Mouse (Mus musculus) CH12.LX (cell line): ENCODE measurements around the gene Gm45837. TPM values are rescaled to one million over a fixed set of nuclear protein-coding genes. Genes with fewer than 3 reads are reported as not detected.

Experiments used
- DNase-seq: peaks from one replicate; pipeline ENCODE4 v3.0.0-alpha.2; 2013; ENCODE audit errors: extremely low read depth
- H3K27ac ChIP-seq: 2 replicates; pipeline ENCODE4 v1.5.1; 2012; ENCODE audit warnings: low read depth, mild to moderate bottlenecking, control low read depth, moderate library complexity; ENCODE audit not compliant: insufficient read depth
- H3K27me3 ChIP-seq: replicated peaks from 2 replicates; pipeline ENCODE3; 2012; ENCODE audit warnings: inconsistent platforms
- H3K36me3 ChIP-seq, 2 experiments: replicated peaks in 1 of 2; 2 replicates each; pipeline versions ENCODE3 to v1.6.1; 2012; ENCODE audit warnings: inconsistent platforms in 1 of 2, low read length in 1 of 2, mild to moderate bottlenecking in 1 of 2, mixed read lengths in 1 of 2, moderate library complexity in 1 of 2; ENCODE audit not compliant: control insufficient read depth in 1 of 2, insufficient read depth in 1 of 2
- H3K4me1 ChIP-seq, 2 experiments: 2 replicates each; pipeline ENCODE4 v1.6.1; 2012; ENCODE audit warnings: inconsistent platforms in 1 of 2, moderate library complexity in 1 of 2; ENCODE audit not compliant: insufficient read depth in 2 of 2, control insufficient read depth in 1 of 2
- H3K4me2 ChIP-seq: 2 replicates; pipeline ENCODE4 v1.6.1; 2012; ENCODE audit warnings: low read depth, mild to moderate bottlenecking, control low read depth; ENCODE audit not compliant: poor library complexity, insufficient read depth, severe bottlenecking
- H3K4me3 ChIP-seq, 3 experiments: fragments of 150-350 bp in 1 of 3; sonication (generic) in 1 of 3; replicated peaks in 1 of 3; 2 replicates each; pipeline versions ENCODE3 to v1.5.1; 2011 to 2012; ENCODE audit warnings: low read depth in 2 of 3, low read length in 2 of 3, mild to moderate bottlenecking in 2 of 3, moderate library complexity in 2 of 3, control low read depth in 1 of 3, improper control_type of control experiment in 1 of 3, inconsistent platforms in 1 of 3, mixed read lengths in 1 of 3; ENCODE audit not compliant: poor library complexity in 1 of 3
- H3K79me2 ChIP-seq: replicated peaks from 2 replicates; pipeline ENCODE4 v1.6.1; 2012; ENCODE audit warnings: mild to moderate bottlenecking, moderate library complexity; ENCODE audit not compliant: control insufficient read depth, poor library complexity, insufficient read depth, severe bottlenecking; ENCODE audit errors: extremely low read depth
- H3K9ac ChIP-seq: 2 replicates; pipeline ENCODE4 v1.6.1; 2012; ENCODE audit warnings: low read depth, mild to moderate bottlenecking, control low read depth, moderate library complexity; ENCODE audit not compliant: insufficient read depth
- H3K9me3 ChIP-seq: replicated peaks from 2 replicates; pipeline ENCODE3; 2012; ENCODE audit warnings: low read length, inconsistent platforms, mixed read lengths
- BHLHE40 ChIP-seq: IDR thresholded peaks from 2 replicates; pipeline ENCODE4 v1.6.1; 2011; ENCODE audit warnings: mild to moderate bottlenecking, low read depth, low read length, improper control_type of control experiment
- CTCF ChIP-seq, 2 experiments: IDR thresholded peaks in 1 of 2; conservative IDR thresholded peaks in 1 of 2; 2 replicates each; pipeline ENCODE4 v1.5.1; 2011 to 2012; ENCODE audit warnings: low read depth in 2 of 2, low read length in 2 of 2, improper control_type of control experiment in 1 of 2, inconsistent platforms in 1 of 2, mild to moderate bottlenecking in 1 of 2, moderate library complexity in 1 of 2
- E2F4 ChIP-seq: IDR thresholded peaks from 2 replicates; pipeline ENCODE4 v1.6.1; 2011; ENCODE audit warnings: low read depth, low read length, improper control_type of control experiment; ENCODE audit not compliant: insufficient replicate concordance
- EP300 ChIP-seq: IDR thresholded peaks from 2 replicates; pipeline ENCODE4 v1.6.1; 2011; ENCODE audit warnings: low read length, improper control_type of control experiment
- ETS1 ChIP-seq: conservative IDR thresholded peaks from 2 replicates; pipeline ENCODE4 v1.6.1; 2012; ENCODE audit warnings: low read depth, mild to moderate bottlenecking, inconsistent platforms, low read length, improper control_type of control experiment, moderate library complexity
- HCFC1 ChIP-seq: IDR thresholded peaks from 2 replicates; pipeline ENCODE4 v1.6.1; 2012; ENCODE audit warnings: low read depth, mild to moderate bottlenecking, inconsistent platforms, low read length, improper control_type of control experiment
- KAT2A ChIP-seq: IDR thresholded peaks from 2 replicates; pipeline ENCODE4 v1.6.1; 2012; ENCODE audit warnings: low read length, improper control_type of control experiment, inconsistent platforms; ENCODE audit not compliant: insufficient replicate concordance
- MXI1 ChIP-seq: IDR thresholded peaks from 2 replicates; pipeline ENCODE4 v1.6.1; 2011; ENCODE audit warnings: mild to moderate bottlenecking, low read depth, low read length, improper control_type of control experiment
- MYC ChIP-seq: IDR thresholded peaks from 2 replicates; pipeline ENCODE4 v1.6.1; 2011; ENCODE audit warnings: low read depth, mild to moderate bottlenecking, improper control_type of control experiment, low read length
- NRF1 ChIP-seq: IDR thresholded peaks from 2 replicates; pipeline ENCODE4 v1.6.1; 2014; ENCODE audit warnings: low read depth, mild to moderate bottlenecking, inconsistent platforms, low read length, improper control_type of control experiment, moderate library complexity
- PAX5 ChIP-seq: IDR thresholded peaks from 2 replicates; pipeline ENCODE4 v1.6.1; 2012; ENCODE audit warnings: low read length, inconsistent platforms, mixed read lengths
- POLR2A ChIP-seq: IDR thresholded peaks from 2 replicates; pipeline ENCODE4 v1.6.1; 2011; ENCODE audit warnings: low read depth, mild to moderate bottlenecking, improper control_type of control experiment, low read length
- RAD21 ChIP-seq: IDR thresholded peaks from 2 replicates; pipeline ENCODE4 v1.6.1; 2011; ENCODE audit warnings: low read depth, mild to moderate bottlenecking, low read length, improper control_type of control experiment, moderate library complexity
- RCOR1 ChIP-seq: conservative IDR thresholded peaks from 2 replicates; pipeline ENCODE4 v1.6.1; 2012; ENCODE audit warnings: low read depth, mild to moderate bottlenecking, inconsistent platforms, low read length, improper control_type of control experiment
- SMC3 ChIP-seq: IDR thresholded peaks from 2 replicates; pipeline ENCODE4 v1.6.1; 2011; ENCODE audit warnings: low read depth, low read length, improper control_type of control experiment
- USF1 ChIP-seq: IDR thresholded peaks from 2 replicates; pipeline ENCODE4 v1.6.1; 2014; ENCODE audit warnings: low read depth, mild to moderate bottlenecking, inconsistent platforms, low read length, improper control_type of control experiment
- dilution Hi-C: fragments of 300-500 bp; cut with MboI; formaldehyde crosslinking; loops from 2 replicates; pipeline ENCODE4 v1.14.3; 2020; ENCODE audit warnings: low sequenced_read_pairs; ENCODE audit not compliant: extremely low pct_unique_long_range_greater_than_20kb, extremely low pct_ligation_motif_present
- in situ Hi-C: fragments of 300-500 bp; cut with MboI; formaldehyde crosslinking; loops from 3 replicates; pipeline ENCODE4 v1.14.3; 2019; ENCODE audit warnings: low sequenced_read_pairs, low pct_ligation_motif_present, low pct_unique_long_range_greater_than_20kb, mixed read lengths
- polyA plus RNA-seq: library from polyadenylated mRNA; unstranded; fragments of >175 nt; gene quantifications from 2 replicates; pipeline ENCODE4 v1.2.1, GENCODE M21; 2012; ENCODE audit warnings: low read depth; ENCODE audit not compliant: insufficient read length
- total RNA-seq, 2 experiments: library from RNA; depleted of rRNA; stranded (reverse); fragments of 300-350 nt in 1 of 2; fragments of >200 nt in 1 of 2; gene quantifications; 2 replicates each; pipeline ENCODE4 v1.2.3; 2012 to 2014

Gene Gm45837
- total and polyA plus RNA-seq, 3 experiments, result 0.04 to 0.84 TPM; not detected in 1

DNA sequence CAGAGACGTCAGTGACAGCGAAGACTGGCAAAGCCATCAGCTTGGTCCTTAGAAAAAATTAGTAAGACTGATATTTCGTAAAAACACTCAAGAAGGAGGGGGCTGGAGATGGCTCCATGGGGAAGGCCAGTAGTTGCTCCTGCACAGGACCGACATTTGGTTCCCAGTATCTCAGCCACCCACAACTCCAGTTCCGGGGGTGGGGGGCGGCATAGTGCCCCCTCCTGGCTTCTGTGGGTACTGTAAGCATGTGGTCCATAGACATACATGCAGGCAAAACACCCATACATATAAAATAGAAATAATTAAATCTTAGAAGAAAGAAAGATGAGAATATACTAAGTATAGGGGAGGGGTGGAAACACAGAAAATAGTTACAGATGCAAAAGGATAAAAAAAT is 105.8 kb downstream of the Gm45837 start:
- Histone ChIP-seq H3K27me3 (peaks cover 74% of the 10 kb centered on the region), H3K9me3 (peaks cover 8% of the 10 kb centered on the region), H3K27ac (no peak overlapping the region), H3K79me2 (no peaks in the 10 kb centered on the region), H3K4me1 (no peaks in the 10 kb centered on the region), H3K4me3 (no peak overlapping the region), H3K9ac (no peak overlapping the region), H3K4me2 (no peak overlapping the region), H3K36me3 (no peaks in the 10 kb centered on the region)
- dilution Hi-C loops, result no loop called here
- TF ChIP-seq RCOR1 (no peak), HCFC1 (no peak), NRF1 (no peak), CTCF (conservative IDR thresholded peaks at IDR 0.05 in 1 of 2, IDR thresholded peaks at IDR 0.05 in 1 of 2; ENCODE audit: low read depth in 2 of 2, low read length in 2 of 2) (peak; percentile 20 to 61; a peak in 2 of 4 replicates), SMC3 (peak; percentile 39), ETS1 (no peak), EP300 (no peak), RAD21 (peak; percentile 4)
- DNase-seq, result no peak
- in situ Hi-C loops, result loop anchor here (25.0 kb wide), 1 partner anchor 104 kb away; the partner anchor contains the start of genes Gm45837 and Pde2a

DNA sequence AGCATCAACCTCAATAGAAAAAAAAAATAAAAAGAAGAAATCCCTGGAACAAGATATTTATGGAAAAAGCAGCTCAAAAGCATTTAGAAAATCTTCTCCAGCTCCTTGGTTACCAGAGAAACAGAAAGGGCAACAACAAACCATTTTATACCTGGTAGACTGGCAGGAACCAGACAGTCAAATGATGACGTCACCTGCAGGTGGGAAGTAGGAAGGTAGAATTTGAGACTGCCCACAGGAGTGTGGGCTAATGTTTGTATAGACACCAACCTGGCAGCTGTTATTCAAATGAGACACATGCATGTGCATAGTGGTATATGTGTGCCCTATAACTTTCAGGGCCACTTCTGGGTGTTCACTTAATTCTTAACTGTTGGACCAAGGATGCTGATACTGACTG is 111.0 kb downstream of the Gm45837 start:
- no peak for DNase-seq
- peaks cover 70% of the 10 kb centered on the region for H3K27me3 ChIP-seq
- H3K4me3 ChIP-seq, result no peak overlapping the region
- no peak for TF ChIP-seq BHLHE40
- TF ChIP-seq MYC, result no peak
- no peak for TF ChIP-seq POLR2A
- no peak for TF ChIP-seq USF1
- no peak for TF ChIP-seq KAT2A
- no peak for TF ChIP-seq RAD21
- no peak for TF ChIP-seq E2F4
- TF ChIP-seq MXI1, result no peak
- no peak for TF ChIP-seq ETS1
- no peak for TF ChIP-seq PAX5
- H3K27ac ChIP-seq, result no peak overlapping the region
- H3K4me1 ChIP-seq, result no peaks in the 10 kb centered on the region
- no peaks in the 10 kb centered on the region for H3K79me2 ChIP-seq
- no peak overlapping the region for H3K9ac ChIP-seq
- H3K36me3 ChIP-seq, result no peaks in the 10 kb centered on the region
- dilution Hi-C loops, result no loop called here
- peaks cover 8% of the 10 kb centered on the region for H3K9me3 ChIP-seq
- H3K4me2 ChIP-seq, result no peak overlapping the region
- in situ Hi-C loops, result loop anchor here (25.0 kb wide), 1 partner anchor 109 kb away; the partner anchor contains the start of genes Gm45837 and Pde2a
